Mouse (Mus musculus) left cerebral cortex, postnatal 25 days (tissue): Measurements from ENCODE around the gene Gm1979. TPM values are rescaled to one million over a fixed set of nuclear protein-coding genes. Genes with fewer than 3 reads are reported as not detected.
"Not testable (repeated sequence)": the region's sequence is repeated elsewhere in the genome, so short reads cannot be mapped to it uniquely, and the experiment has no call there.

ENCODE experiments used
- DNase-seq, 2 experiments: peaks; one replicate each; pipeline ENCODE4 v3.0.0; 2022; ENCODE audit warnings: low spot score in 2 of 2, mixed read lengths in 1 of 2
- intact Hi-C: fragments of 180-260 bp; cut with DNase I; formaldehyde crosslinking; loops from one replicate; pipeline ENCODE4 v1.15.1; 2025
- total RNA-seq, 2 experiments: library from RNA; stranded (reverse); gene quantifications; 2 replicates each; pipeline ENCODE4 v1.2.3; 2021

Gene Gm1979
- not detected for total RNA-seq

- intact Hi-C loops: not testable (repeated sequence)
Observed at GRCm38 (mm10) chr5:26004698-26005097, at the start of gene Gm1979. Gene Gm1979, minus strand, starts transcription at chr5:26004798.

GRCm38 (mm10) chr5:26039458-26039857 is 34.9 kb upstream of the Gm1979 start, which contains the start of gene Speer4a:
Gene Speer4a, minus strand, starts transcription at chr5:26039558.
- intact Hi-C loops, DNase-seq: not testable (repeated sequence)

More at GRCm38 (mm10) chr5:26004698-26005097, at the start of gene Gm1979:
- DNase-seq: not testable (repeated sequence)

- DNase-seq, intact Hi-C loops: not testable (repeated sequence)
Observed at GRCm38 (mm10) chr5:26022816-26023215, 18.2 kb upstream of the Gm1979 start, which contains the start of gene Gm5862. Gene Gm5862, minus strand, starts transcription at chr5:26022916.

DNA sequence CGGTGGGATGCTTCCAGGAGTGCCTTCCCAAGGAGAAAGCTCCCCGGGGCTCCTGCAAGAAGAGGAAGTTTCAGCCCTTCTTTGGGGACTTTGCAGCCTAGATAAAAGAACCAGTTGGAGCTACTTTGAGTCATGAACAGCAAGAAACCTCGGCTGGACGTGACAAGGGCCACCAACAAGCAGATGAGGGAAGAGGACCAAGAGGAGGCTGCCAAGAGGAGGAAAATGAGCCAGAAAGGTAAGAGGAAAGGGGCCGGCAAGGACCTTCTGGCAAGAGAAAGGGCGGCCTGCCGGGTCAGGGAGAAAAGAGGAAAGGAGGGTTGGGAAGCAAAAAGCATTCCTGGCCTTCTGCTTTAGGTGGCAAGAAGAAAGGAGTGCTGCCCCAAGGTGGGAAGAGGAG is 3.1 kb upstream of the Gm1979 start:
- DNase-seq, intact Hi-C loops: not testable (repeated sequence)

DNA sequence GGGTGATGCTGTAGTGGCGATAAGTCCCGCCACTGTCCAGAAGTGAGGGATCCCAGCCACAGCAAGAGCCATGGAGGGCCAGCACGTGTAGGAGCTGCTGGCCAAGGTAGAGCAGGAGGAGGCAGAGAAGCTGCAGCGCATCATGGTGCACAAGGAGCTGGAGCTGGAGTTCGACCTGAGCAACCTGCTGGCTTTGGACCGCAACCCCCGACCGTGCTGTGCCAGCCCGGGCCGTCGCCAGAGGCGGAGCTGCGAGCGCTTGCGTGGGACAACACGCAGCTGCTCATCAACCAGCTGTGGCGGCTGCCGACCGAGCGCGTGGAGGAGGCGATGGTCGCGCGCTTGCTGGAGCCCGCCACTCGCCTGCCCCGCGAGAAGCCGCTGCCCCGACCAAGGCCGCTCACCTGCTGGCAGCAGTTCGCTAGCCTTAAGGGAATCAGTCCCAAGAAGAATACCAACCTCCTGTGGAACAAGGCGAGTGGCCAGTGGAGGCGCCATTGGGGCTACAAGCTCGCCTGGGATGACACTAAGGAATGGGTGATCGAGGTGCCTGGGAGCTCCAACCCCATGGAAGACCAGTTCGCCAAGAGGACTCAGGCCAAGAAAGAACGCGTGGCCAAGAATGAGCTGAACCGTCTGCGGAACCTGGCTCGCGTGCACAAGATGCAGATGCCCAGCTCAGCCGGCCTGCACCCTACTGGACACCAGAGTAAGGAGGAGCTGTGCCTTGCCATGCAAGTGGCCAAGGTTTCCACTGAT is 2.5 kb upstream of the Gm1979 start:
- peak; percentile 7 to 17 for DNase-seq
- intact Hi-C loops: not testable (repeated sequence)

- DNase-seq, intact Hi-C loops: not testable (repeated sequence)
Observed at GRCm38 (mm10) chr5:25988550-25988949, 16.0 kb downstream of the Gm1979 start, which contains the start of gene Gm21698. Gene Gm21698, minus strand, starts transcription at chr5:25988650.

GRCm38 (mm10) chr5:25972563-25972962 is 32.0 kb downstream of the Gm1979 start, which contains the start of gene Gm21680:
Gene Gm21680, minus strand, starts transcription at chr5:25972663.
- DNase-seq, intact Hi-C loops: not testable (repeated sequence)

GRCm38 (mm10) chr5:25957050-25957449 is 47.5 kb downstream of the Gm1979 start:
- intact Hi-C loops, DNase-seq: not testable (repeated sequence)

GRCm38 (mm10) chr5:25956611-25957010 is 48.0 kb downstream of the Gm1979 start:
- intact Hi-C loops, DNase-seq: not testable (repeated sequence)

DNA sequence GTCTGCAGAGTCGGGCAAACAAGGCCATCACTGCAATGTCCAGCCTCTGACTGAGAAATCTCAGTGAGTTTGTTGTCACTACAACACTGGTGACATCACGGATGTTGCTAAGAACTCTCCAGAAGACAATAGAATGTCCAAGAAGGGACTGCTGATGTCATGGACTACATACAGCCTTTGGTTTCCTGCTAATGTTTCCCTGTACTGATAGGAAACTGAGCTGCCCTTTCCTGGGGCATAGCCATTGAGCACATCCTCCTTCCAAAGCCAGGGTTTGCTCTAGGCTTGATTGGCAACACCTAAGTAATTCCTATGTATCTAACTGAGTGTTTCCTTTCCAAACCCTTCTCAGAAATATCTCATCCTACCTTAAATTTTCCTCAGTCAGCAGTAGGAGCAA is 50.3 kb downstream of the Gm1979 start, which contains the start of gene Gm21671:
Gm21671 (minus strand) TSS at position 101 of the 400 bp plus-strand sequence.
- DNase-seq, intact Hi-C loops: not testable (repeated sequence)

Other genes starting within 250 kb of the Gm1979 start
- gene Actr3b, start 244.8 kb downstream of the Gm1979 start, total RNA-seq: 100 to 1,000 TPM; 131 to 132 TPM
- gene Gm21663, start 62.4 kb downstream of the Gm1979 start, total RNA-seq: not detected
- gene Gm21671, start 50.4 kb downstream of the Gm1979 start, total RNA-seq: not detected
- gene Gm21680, start 32.1 kb downstream of the Gm1979 start, total RNA-seq: not detected
- gene Gm21698, start 16.1 kb downstream of the Gm1979 start, total RNA-seq: not detected
- gene Gm5862, start 18.1 kb upstream of the Gm1979 start, total RNA-seq: not detected
- gene Speer4a, start 34.8 kb upstream of the Gm1979 start, total RNA-seq: not detected
- gene Gm7347, start 53.8 kb upstream of the Gm1979 start, total RNA-seq: not detected
- not detected for gene Gm10471, start 84.5 kb upstream of the Gm1979 start, total RNA-seq
- gene 5031410I06Rik, start 100.6 kb upstream of the Gm1979 start, total RNA-seq: not detected
- gene Gm10220, start 116.6 kb upstream of the Gm1979 start, total RNA-seq: not detected